Mouse (Mus musculus) cerebellum, adult 2 months (tissue): Measurements from ENCODE around the gene Terb1. TPM values are rescaled to one million over a fixed set of nuclear protein-coding genes. Genes with fewer than 3 reads are reported as not detected.

ENCODE experiments used
- DNase-seq, 2 experiments: peaks; one replicate each; pipeline ENCODE4 v3.0.0; 2021
- H3K27ac ChIP-seq: fragments of 200-500 bp; 2 replicates; pipeline ENCODE4 v1.5.1; 2012; ENCODE audit warnings: low read length, control low read depth, inconsistent platforms; ENCODE audit not compliant: insufficient read depth
- H3K27me3 ChIP-seq: fragments of 200-500 bp; 2 replicates; pipeline ENCODE4 v1.6.1; 2012; ENCODE audit warnings: inconsistent platforms, mild to moderate bottlenecking, low read length, moderate library complexity; ENCODE audit not compliant: control insufficient read depth, insufficient read depth
- H3K4me1 ChIP-seq: fragments of 200-500 bp; 2 replicates; pipeline ENCODE4 v1.6.1; 2011; ENCODE audit warnings: low read length; ENCODE audit not compliant: control insufficient read depth, insufficient read depth
- H3K4me3 ChIP-seq: fragments of 200-500 bp; replicated peaks from 2 replicates; pipeline ENCODE3; 2011; ENCODE audit warnings: mild to moderate bottlenecking, low read depth, low read length, control low read depth; ENCODE audit not compliant: insufficient read depth
- CTCF ChIP-seq: fragments of 200-500 bp; IDR thresholded peaks from 2 replicates; pipeline ENCODE4 v1.5.1; 2011; ENCODE audit warnings: low read depth, mild to moderate bottlenecking, control low read depth, low read length, moderate library complexity, borderline replicate concordance; ENCODE audit not compliant: insufficient read depth
- POLR2A ChIP-seq: fragments of 200-500 bp; IDR thresholded peaks from 2 replicates; pipeline ENCODE4 v1.6.1; 2011; ENCODE audit warnings: low read length, control low read depth, borderline replicate concordance; ENCODE audit not compliant: insufficient read depth
- WGBS: fragments of 180-500 bp; shearing (Covaris S2); methylation state at CpG from one replicate; pipeline ENCODE4 v1.1.7; 2018; 5-methylcytosine and 5-hydroxymethylcytosine counted together
- polyA plus RNA-seq: library from polyadenylated mRNA; depleted of rRNA; stranded (reverse); fragments of >200 nt; gene quantifications from 2 replicates; pipeline ENCODE4 v1.2.3, GENCODE M21; 2012

Gene Terb1
- polyA plus RNA-seq, 1 experiment = 0.23 TPM

DNA sequence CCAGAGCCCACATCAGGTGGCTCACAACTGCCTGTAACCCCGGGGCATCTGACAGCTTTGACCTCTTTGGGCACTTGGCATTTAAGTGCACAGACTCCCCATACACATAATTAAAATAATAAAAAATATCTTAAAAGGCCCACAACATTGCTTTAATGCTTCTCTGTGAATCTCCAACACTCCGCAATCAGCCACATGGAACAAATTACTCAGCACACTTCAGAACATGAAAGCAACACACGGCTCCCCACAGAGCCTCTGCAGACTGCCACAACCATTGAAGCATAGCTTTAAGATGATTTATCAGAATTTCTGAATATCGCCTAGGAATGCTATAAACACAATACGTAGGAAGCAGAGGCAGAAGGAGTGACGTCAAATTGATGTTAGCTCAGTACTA lies 93.7 kb downstream of the Terb1 start:
- no peaks in the 10 kb centered on the region for H3K27me3 ChIP-seq
- no peak for TF ChIP-seq CTCF
- TF ChIP-seq POLR2A = no peak
- no peak for DNase-seq
- H3K4me3 ChIP-seq = no peak overlapping the region
- 76% methylated on average over 6 of the region's 6 CpGs for WGBS
- H3K27ac ChIP-seq = no peak overlapping the region
- H3K4me1 ChIP-seq = no peaks in the 10 kb centered on the region

DNA sequence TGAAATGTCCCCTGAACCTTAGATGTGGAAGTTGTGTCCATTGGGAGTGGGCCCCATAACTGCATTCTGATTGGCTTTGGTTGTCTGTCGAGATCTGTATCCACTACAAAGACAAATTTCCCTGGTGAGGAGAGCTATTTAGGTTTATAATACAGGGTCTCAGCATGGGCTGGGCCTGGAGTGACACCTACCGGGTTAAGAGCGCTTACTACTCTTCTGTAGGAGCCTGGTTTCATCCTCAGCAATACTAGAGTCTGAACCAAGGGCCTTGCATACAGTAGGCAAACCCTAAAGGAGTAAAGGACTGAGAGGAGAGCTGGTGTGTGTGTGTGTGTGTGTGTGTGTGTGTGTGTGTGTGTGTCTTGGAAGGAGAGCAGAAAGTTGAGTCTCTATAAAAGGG lies 95.5 kb downstream of the Terb1 start:
- H3K4me3 ChIP-seq = no peak overlapping the region
- H3K27me3 ChIP-seq = no peaks in the 10 kb centered on the region
- DNase-seq = no peak
- 0 out of 2 replicates have a peak, but pooled peaks have one; percentile 4 for TF ChIP-seq CTCF
- TF ChIP-seq POLR2A = no peak
- no peaks in the 10 kb centered on the region for H3K4me1 ChIP-seq
- WGBS = 44% methylated on average over 3 of the region's 3 CpGs
- H3K27ac ChIP-seq = no peak overlapping the region

DNA sequence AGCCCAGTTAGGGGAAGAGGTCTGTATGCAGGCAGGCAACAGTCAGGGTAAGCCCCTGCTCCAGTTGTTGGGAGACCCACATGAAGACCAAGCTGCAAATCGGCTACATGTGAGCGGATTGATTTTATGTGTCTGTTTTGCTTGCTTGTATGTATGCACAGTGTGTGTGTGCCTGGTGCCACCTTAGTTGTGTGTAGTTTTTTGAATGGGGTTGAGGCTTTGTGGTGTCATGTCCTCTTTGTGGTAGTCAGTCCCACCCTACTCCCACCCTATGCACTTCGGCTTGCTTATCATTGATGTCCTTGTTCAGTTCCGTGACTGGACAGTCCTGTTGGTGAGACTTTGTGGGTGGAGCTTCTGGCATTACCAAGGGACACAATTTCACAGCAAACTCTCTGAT lies 95.9 kb downstream of the Terb1 start:
- H3K27ac ChIP-seq = no peak overlapping the region
- H3K4me3 ChIP-seq = no peak overlapping the region
- TF ChIP-seq CTCF = no peak
- no peak for TF ChIP-seq POLR2A
- no peak for DNase-seq
- 77% methylated on average over 4 of the region's 4 CpGs for WGBS
- H3K27me3 ChIP-seq = no peaks in the 10 kb centered on the region
- no peaks in the 10 kb centered on the region for H3K4me1 ChIP-seq

DNA sequence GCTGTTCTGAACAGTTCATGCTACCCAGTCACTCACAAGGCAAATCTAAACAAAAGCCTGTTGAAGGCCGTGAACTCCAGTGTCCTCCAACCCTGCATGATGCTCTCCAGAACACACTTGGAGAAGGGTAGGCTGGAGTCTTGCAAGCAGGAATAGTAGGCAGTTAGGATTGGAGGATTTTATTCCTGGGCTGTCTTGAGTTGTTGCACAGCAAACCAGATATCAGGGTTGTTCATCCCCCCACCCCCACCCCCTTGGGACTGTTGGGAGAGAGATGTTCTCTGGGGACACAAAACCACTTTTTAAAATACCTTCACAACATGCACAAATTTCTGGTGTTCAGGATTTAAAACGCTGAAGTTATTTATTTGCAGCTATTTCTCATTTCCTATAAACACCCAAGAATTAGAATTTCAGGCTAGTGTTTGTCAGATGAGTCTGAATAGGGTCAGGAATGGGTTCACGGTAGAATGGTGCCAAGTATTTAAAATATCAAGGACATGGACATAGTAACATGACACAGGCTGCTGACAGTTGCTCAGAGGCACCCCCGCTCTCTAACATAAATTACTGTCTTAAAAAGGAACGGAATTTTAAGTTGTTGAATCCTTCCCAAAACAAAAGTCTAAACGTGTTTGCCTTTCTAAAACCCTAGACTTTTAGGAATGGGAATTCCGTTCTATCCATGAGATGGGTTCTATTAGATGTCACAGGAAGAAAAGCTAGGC lies 96.7 kb downstream of the Terb1 start:
- TF ChIP-seq CTCF (no peak), POLR2A (no peak)
- H3K4me3 ChIP-seq = no peak overlapping the region
- DNase-seq = no peak
- no peaks in the 10 kb centered on the region for H3K4me1 ChIP-seq
- WGBS = 73% methylated on average over 7 of the region's 7 CpGs
- H3K27me3 ChIP-seq = no peaks in the 10 kb centered on the region
- H3K27ac ChIP-seq = no peak overlapping the region

DNA sequence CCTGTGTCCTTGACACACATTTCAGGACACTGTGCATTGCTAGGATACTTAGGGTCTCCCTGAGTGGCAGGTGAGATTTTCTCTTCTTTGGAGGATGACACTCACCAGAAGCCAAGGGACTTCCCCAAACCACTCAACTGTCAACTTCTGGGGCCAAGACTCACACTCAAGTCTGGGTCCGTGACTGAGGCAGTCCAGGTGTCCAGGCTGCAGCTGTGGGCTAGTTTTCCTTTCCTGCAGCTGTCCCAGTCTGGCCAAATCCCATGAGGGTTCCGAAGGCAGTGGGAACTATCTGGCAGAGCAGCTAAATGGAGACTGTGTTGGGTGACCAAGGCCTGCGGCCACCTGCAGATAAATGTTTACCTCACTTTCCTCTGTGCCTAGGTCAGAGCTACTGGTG lies 97.7 kb downstream of the Terb1 start:
- no peak overlapping the region for H3K4me3 ChIP-seq
- no peak for TF ChIP-seq POLR2A
- no peak for TF ChIP-seq CTCF
- H3K27me3 ChIP-seq = no peaks in the 10 kb centered on the region
- no peak for DNase-seq
- 73% methylated on average over 3 of the region's 3 CpGs for WGBS
- H3K4me1 ChIP-seq = no peaks in the 10 kb centered on the region
- no peak overlapping the region for H3K27ac ChIP-seq

DNA sequence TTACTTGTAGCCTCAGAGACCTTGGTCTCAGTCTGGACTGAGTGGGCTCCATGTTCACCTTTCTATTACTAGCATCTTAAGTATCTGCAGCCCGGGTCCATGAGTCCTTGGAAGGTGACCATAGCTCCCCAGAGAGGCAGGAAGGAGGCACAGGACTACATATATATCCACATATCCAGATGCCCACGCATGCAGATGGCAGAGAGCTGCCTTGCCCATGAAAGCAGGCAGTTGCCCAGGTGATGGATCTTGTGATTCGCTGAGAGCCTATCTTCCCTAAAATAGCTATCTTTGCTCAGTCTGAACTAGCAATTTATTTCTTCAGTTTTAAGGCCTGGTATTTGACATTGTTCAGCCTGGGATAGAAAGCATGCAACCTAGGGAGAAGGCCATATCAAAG lies 98.2 kb downstream of the Terb1 start:
- TF ChIP-seq POLR2A = no peak
- no peak for TF ChIP-seq CTCF
- H3K27me3 ChIP-seq = no peaks in the 10 kb centered on the region
- H3K27ac ChIP-seq = no peak overlapping the region
- H3K4me1 ChIP-seq = no peaks in the 10 kb centered on the region
- WGBS = 83% methylated on average over 3 of the region's 3 CpGs
- no peak overlapping the region for H3K4me3 ChIP-seq
- DNase-seq = no peak

DNA sequence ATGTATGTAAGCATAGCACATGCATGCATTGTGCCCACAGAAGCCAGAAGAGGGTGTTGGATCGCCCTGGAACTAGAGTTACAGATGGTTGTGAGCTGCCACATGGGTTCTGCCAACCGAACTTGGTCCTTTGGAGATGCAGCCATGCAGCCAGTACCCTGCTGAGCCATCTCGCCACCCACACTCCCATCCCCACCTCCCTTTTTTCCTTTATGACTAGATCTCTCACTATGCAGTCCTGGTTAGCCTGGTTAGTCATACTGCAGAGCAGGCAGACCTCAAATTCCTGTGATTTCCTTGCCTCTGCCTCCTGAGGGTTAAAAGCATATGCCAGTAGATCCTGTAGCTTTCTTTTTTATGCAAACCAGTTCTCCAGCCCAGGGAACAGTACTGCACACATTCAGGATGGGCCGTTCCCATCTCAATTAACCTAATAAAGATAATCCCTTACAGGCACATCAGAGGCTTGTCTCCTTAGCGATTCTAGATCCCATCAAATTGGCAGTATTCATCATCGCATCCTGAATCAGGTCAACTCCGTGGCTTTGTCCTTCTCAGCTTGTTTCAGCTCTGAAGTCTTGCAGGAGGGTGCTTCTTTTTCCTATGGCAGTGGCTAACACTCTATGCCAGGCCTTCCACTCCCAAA lies 99.0 kb downstream of the Terb1 start:
- Histone ChIP-seq H3K4me1 (peaks cover 2% of the 10 kb centered on the region), H3K27me3 (no peaks in the 10 kb centered on the region), H3K4me3 (no peak overlapping the region), H3K27ac (no peak overlapping the region)
- no peak for TF ChIP-seq CTCF
- no peak for TF ChIP-seq POLR2A
- no peak for DNase-seq
- 43% methylated on average over 7 of the region's 7 CpGs for WGBS

DNA sequence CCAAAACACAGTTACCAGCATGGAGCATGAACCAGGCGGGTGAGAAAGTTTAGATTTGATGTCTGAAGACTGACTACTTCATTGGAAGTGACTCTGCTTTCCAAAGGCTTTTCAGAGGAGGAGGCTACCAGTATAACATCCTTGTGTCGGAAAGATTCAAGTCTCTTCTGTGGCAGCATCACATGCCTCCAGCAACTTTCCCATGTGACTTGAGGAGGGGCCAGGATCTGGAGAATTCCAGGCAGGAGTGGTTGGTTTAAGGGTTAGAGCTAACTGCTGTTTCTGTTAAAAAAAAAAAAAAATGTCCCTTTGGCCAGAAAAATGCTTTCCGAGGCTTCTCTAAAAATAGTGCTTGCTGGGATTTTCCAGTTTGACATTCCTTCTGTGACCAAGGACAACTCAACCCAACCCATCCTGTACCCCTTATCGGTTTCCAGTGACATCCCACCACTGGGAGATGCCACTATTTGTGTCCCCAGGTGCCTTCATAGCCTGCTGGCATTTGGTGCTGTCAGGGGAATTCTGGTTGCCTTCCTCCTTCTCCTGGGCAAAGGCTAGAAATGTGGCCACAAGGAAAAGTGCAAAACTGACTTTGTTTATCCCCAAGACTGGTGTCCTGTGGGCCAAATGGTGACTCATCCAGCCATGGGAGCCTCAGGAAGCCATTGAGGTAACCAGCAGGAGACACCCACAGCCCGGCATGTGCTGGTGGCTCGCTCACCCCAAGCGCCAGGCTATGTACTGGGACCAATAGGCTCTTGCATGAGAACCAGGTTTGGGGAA lies 101.2 kb downstream of the Terb1 start:
- Histone ChIP-seq H3K27me3 (no peaks in the 10 kb centered on the region), H3K4me1 (peaks cover 6% of the 10 kb centered on the region), H3K4me3 (no peak overlapping the region), H3K27ac (no peak overlapping the region)
- WGBS = 75% methylated on average over 7 of the region's 7 CpGs
- no peak for DNase-seq
- TF ChIP-seq CTCF (no peak), POLR2A (no peak)
